Mouse (Mus musculus): Measurements from ENCODE around the gene Btbd19.

Gene Btbd19

GRCm38 (mm10) chr4:117125348-117125909, at the start of gene Btbd19:
Gene Btbd19 (minus strand): TSS chr4:117125725.
- no peak for DNase-seq (ENCODE audit: extremely low spot score, low read depth, low spot score)

- no peak for DNase-seq (ENCODE audit: extremely low spot score, low read depth, low spot score)
Observed at GRCm38 (mm10) chr4:117169936-117170335, 44.4 kb upstream of the Btbd19 start.

- no peak for DNase-seq (ENCODE audit: extremely low spot score, low read depth, low spot score)
Observed at GRCm38 (mm10) chr4:117161183-117161582, 35.7 kb upstream of the Btbd19 start.

- no peak for DNase-seq (ENCODE audit: extremely low spot score, low read depth, low spot score)
Observed at GRCm38 (mm10) chr4:117159666-117160065, 34.1 kb upstream of the Btbd19 start.

DNA sequence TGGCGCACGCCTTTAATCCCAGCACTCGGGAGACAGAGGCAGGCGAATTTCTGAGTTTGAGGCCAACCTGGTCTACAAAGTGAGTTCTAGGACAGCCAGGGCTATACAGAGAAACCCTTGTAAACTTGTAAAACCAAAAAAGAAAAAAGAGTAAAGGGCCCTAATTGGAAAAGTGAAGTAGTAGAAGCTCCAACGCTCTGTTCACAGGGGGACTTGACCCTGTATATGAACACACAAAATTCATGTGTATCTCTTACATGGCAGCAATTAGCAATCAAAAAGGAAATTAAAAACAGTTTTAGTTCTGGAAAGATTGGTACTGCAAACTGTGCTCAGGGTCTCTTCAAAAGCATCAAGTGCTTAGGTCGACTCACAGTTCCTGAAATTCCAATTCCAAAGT, 30.8 kb upstream of the Btbd19 start:
- no peak for DNase-seq (ENCODE audit: extremely low spot score, low read depth, low spot score)

DNA sequence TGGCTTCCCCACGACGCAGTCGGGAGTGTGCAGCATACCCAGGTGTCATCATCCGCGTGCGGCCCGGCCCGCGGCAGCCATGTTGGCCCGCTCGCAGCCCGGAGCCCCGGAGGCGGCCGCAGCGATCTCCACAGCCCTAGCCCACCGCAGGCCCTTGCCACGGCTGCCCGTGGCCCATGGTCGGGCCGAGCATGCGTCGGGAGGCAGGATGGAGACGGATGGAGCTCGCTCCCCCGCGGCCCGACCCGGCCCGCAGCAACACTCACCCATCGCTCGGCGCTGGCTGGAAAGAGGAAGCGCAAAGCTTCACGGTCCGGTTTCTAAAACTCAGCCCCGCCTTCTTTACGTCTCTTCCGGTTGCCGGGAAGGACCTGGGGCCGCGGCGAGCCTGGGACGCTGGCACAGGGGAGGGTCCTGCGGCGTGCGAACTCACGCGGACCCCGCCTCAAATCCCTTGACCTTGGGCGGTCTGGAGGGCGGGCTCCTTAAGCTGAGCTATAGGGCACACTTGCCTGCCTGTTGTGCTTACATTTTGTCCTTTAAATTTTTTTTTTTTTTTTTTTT, 30.3 kb upstream of the Btbd19 start, which contains the start of gene Rps8:
Gene Rps8, minus strand, starts transcription at position 452 of the 564 bp plus-strand sequence.
- DNase-seq (ENCODE audit: extremely low spot score, low read depth, low spot score) = peak; percentile 56

- no peak for DNase-seq (ENCODE audit: extremely low spot score, low read depth, low spot score)
Observed at GRCm38 (mm10) chr4:117155020-117155791, 29.7 kb upstream of the Btbd19 start.

DNA sequence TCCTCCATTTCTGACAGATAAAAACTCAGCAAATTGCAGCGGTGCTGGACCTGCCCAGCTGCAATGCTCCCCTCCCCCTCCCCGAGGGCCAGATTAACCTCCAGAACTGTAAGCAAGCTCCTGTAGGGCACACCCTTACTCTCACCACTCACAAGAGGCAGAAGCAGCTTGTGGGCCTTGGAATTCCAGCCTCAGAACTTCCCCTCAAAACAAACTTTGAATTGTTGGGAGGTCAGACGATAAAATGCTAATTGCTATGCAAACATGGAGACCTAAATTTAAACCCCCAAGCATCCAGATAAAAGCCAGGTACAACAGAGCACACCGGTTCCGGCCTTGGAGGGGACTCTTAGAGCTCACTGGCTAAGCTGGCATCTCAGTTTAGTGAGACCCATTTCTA, 27.2 kb upstream of the Btbd19 start:
- DNase-seq (ENCODE audit: extremely low spot score, low read depth, low spot score) = no peak

- no peak for DNase-seq (ENCODE audit: extremely low spot score, low read depth, low spot score)
Observed at GRCm38 (mm10) chr4:117151416-117151815, 25.9 kb upstream of the Btbd19 start.

GRCm38 (mm10) chr4:117150212-117150733, 24.7 kb upstream of the Btbd19 start:
- no peak for DNase-seq (ENCODE audit: extremely low spot score, low read depth, low spot score)

- no peak for DNase-seq (ENCODE audit: extremely low spot score, low read depth, low spot score)
Observed at GRCm38 (mm10) chr4:117149291-117150211, 24.0 kb upstream of the Btbd19 start.

DNA sequence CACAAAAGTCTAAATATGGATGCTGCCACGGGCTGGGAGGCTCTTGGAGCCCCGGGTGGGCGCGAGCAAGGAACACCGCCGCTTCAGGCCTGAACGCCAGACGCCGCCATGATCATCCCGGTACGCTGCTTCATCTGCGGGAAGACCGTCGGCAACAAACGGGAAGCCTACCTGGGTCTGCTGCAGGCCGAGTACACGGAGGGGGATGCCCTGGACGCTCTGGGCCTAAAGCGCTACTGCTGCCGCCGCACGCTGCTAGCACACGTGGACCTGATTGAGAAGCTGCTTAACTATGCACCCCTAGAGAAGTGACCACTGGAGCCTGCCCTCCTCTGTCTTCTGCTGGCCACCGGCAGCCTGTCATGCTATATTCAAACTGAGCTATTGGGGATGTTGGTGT, 23.3 kb upstream of the Btbd19 start:
- no peak for DNase-seq (ENCODE audit: extremely low spot score, low read depth, low spot score)

DNA sequence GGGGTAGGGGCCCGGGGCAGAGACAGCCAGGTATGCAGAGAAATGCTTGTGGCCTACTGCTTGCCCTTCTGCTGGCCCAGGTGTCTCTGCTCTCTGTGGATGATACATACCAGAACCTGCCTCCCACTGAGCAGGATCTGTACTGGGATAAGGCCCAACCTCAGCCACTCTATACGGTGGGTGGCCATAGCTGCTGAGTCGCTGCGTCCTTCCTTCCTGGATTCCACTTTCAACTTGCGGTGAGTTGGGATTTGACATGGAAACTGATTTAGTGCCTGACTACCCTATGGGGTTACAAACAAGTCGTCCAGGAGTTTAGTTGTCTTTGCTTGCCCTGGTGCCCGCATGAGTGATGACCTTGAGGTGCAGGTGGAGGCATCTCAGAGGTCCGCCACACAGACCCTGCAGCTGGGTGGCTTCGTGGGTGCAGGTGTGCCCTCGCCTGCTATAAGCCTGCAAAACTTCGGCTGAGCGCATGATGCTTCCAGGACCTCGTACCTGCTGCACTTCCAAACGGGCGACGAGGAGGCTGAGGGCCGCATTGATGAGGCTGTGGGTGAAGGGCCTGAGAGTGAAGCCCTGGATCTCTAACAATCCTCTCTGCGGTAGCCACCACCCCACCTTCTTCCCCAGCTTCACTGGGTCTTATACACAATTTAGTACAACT, 22.7 kb upstream of the Btbd19 start:
- no peak for DNase-seq (ENCODE audit: extremely low spot score, low read depth, low spot score)

DNA sequence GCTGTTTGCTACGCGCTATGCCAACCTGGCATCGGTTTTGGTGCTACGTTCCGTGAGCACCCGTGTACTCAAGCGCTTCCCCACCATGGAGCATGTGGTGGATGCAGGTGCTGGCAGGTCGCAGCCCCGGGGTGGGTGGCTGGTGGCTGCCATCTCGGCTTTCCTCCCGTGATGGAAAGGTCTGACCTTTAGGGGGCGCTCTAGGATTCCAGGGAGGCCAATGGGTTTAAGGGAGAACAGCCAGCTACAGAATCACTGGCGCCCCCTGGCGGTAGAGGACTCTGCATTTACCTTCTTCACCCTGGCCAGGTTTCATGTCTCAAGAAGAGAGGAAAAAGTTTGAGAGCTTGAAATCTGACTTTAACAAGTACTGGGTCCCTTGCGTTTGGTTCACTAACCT, 20.7 kb upstream of the Btbd19 start:
- peak; percentile 88 for DNase-seq (ENCODE audit: extremely low spot score, low read depth, low spot score)

DNA sequence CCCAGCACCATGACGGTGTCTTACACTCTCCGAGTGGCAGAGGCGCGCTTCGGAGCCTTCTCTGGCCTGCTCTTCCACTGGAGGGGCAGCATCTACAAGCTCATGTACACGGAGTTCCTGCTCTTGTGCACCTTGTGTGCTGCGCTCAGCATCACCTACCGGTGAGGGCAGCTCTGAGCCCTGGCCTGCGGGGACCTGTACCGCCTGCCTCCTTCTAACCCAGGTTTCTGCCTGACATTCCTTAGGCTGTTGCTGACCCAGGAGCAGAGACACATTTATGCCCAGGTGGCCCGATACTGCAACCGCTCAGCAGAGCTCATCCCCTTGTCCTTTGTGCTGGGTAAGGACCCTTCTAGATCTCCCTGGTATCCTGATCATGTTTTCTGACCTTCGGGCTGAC, 19.7 kb upstream of the Btbd19 start:
- no peak for DNase-seq (ENCODE audit: extremely low spot score, low read depth, low spot score)

DNA sequence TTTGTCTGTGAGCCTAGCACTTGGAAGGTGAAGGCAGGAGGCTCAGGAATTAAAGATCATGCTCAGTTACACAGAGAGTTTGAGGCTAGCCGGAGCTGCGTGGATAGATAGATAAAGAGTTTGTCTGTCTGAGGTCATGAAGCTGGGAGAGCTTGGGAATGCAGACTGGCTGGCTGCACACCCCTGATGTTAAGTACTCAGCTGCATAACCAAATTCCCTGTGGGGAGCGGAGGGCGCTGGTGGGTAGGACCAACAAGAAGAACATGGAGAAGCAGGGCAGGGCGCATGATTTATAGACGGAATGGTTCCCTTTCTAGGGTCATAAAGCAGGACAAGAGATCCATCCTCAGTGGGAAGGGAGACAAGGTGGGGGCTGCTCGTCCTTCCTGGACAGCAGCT, 17.5 kb upstream of the Btbd19 start:
- DNase-seq (ENCODE audit: extremely low spot score, low read depth, low spot score) = no peak

DNA sequence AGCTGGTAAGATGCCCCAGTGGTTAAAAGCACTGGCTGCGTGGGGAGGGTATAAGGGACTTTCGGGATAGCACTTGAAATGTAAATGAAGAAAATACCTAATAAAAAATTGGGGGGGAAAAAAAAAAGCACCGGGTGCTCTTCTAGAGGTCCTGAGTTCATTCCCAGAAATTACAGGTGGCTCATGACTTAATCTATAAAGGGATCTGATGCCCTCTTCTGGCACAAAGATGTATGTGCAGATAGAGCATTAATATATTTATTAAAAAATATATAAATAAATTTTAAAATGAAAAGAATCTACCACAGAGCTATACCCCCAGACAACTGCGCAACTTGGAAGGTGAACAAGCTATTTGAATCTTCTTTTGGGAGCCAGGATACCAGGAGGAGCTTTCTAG, 15.1 kb upstream of the Btbd19 start:
- no peak for DNase-seq (ENCODE audit: extremely low spot score, low read depth, low spot score)

DNA sequence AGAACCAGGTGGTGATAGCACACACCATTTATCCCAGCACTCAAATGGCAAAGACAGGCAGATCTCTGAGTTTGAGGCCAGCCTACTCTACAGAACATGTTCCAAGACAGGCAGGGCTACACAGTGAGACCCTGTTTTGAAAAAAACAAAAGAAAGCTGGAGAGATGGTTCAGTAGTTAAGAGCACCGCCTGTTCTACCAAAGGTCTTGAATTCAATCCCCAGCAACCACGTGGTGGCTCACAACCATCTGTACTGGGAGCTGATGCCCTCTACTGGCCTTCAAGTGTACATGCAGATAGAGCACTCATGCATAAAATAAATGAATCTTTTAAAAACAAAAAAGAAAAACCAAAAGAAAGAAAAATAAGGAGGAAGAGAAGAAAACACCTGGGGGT, 13.7 kb upstream of the Btbd19 start:
- DNase-seq (ENCODE audit: extremely low spot score, low read depth, low spot score) = no peak

DNA sequence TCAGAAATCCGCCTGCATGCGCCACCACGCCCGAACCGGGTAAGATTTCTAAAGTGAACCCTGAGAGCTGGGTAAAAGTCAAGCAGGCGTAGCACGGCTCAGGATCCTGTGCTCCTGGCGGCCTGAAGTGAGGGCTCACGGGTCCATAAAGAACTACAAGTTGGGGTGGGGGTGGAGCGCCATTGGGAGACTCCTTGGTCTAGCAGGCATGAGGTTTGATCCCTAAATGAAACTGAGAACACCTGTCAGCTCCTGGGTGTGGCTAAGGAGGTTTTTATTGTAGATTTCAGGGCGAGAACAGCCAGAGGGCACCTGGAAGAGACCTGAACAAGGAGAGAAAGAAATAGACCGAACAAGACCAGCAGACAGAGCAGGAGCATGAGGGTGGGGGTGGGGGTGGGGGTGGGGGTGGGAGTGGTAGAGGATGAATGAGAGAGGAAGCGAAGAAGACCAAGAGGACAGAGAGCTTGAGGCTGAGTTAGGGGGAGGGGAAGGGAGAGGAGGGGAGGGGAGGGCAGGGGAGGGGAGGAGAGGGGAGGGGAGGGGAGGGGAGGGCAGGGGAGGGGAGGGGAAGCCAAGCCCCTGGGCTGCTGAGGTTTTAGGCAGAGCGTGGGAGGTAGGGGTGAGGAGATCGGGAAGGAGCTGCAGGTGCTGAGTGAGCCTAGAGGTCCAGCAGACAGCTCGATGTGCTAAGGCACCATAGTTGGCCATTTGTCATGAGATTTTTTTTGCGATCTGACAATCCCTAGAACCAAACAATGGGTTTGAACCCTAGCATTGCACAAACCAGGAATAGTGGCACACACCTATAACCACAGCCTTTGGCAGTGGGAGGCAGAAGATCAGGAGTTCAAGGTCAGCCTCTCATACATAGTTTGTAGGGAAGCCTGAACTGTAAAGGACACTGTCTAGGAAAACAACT, 13.0 kb upstream of the Btbd19 start:
- DNase-seq (ENCODE audit: extremely low spot score, low read depth, low spot score) = no peak

Data from hindlimb bud, embryonic 11.5 days (tissue).